Mouse (Mus musculus) layer of hippocampus, adult 11-12 months (tissue): ENCODE measurements around the gene Tmem181a.
"Not testable (repeated sequence)": the region's sequence is repeated elsewhere in the genome, so short reads cannot be mapped to it uniquely, and the experiment has no call there.

ENCODE experiments used
- DNase-seq: peaks from one replicate; pipeline ENCODE4 v3.0.0; 2022; ENCODE audit warnings: low spot score

The Tmem181a gene

DNA sequence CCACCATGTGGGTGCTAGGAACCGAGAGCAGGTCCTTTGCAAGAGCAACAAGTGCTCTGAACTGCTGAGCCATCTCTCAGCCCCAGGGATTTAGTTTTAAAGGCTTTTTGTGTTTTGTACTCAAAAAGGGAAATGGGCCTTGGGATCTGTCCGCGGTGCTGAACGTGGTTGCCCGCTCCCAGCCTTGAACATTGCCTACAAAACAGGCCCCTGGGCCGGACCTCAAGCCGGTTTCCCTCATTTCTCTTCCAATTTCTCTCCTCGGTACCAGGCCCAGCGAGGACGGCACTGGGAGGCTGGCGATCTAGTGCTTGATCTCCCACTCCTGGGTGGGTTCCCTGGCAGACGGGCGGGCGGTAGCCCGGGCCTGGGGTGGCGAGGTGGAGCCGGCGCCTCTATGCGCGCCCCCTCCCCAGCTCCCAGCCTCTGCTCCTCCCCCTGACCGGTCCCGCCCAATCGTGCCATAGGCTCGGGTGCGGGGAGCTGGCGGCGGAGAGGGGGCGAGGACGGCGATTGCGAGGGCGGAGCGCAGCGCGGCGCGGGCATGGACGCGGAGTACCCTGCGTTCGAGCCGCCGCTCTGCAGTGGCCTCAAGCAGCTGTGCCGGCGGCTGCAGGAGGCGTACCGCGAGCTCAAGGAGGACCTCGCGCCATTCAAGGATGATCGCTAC lies at the start of gene Tmem181a:
Tmem181a (plus strand) TSS at position 461 of the 670 bp plus-strand sequence.
- not testable (repeated sequence) for DNase-seq

DNA sequence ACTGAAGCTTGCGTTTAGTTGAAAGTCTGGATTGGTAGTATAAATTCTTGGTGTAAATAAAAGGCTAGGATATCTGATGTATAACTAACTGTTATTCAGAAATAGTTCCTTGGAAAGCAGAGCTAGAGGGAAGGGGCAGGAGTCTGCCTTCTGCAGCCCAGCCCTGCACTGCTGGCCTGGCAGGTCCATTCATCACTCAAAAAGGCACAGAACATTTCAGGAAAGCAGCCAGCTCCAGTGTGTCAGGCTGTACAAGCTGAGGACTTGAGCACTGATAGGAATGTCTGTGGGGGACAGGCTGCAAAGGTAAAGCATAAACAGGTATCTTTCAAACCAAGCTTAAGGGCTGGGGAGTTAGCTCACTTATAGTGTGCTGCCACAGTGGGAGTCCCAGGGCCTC lies 44.9 kb upstream of the Tmem181a start:
- no peak for DNase-seq

DNA sequence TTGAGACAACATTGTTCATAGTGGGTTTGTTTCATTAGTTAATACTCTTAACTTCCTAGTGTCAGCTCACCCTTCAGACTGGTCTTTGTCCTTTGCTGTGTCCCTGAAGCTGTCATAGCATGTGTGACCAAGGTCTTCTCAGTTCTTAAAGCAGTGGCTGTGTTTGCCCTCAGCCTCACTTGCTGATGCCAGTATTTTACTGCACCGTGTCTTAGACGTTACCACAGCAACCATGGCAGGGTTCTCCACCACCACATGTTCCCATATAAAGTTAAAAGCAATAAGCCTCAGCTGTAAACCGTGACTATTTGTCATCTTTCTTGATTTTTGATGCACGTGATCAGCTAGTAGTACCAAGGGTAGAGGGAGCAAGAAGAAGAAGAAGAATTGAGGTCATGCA lies 41.0 kb upstream of the Tmem181a start:
- no peak for DNase-seq

DNA sequence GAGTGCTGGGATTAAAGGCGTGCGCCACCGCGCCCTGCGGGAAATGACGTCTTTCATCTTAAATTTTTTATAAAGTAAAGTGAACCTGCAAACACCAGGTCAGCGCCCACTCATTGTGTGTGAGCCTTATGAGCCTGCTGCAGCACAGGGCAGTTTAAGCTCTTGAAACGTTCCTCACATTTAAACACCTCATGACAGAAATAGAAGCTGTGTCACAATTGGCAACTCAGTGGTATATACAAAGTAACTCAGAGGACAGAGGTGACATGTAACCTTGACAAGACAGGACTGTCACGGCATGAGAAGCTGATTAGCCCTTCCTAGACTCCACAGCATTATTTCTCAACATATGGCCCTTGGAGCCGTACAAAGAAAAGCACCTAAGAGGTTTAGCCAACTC lies 40.1 kb upstream of the Tmem181a start:
- DNase-seq = no peak

DNA sequence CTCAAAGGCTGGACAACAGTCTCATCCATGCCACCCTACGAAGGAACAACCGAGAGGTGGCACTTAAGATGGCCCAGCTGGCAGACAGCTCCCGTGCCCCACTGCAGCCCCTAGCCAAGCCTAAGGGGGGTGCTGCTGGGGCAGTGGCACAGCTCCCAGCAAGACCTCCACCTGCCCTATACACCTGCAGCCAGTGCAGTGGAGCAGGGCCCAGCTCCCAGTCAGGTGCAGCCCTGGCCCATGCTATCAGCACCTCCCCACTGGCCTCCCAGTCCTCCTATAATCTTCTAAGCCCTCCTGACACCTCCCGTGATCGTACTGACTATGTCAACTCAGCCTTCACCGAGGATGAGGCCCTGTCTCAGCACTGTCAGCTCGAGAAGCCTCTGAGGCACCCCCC lies 24.0 kb upstream of the Tmem181a start:
- not testable (repeated sequence) for DNase-seq

DNA sequence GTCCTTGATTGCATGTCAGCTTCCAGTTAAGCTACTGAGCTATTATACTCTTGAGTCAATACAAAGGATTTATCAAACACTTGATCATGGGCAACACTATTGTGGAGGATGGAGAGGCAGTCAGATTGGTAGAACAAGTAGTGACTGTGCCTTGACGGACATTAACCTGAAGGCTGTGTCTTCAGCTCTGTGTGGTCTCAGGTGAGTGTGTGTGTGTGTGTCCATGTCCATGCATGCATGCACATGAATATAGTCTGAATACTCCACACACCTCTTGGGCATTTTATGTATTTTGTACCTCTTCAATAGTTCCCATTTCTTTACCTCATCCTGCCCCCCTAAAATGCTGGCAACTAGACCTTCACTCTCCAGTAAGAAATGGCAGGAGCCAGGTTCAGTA lies 5.4 kb upstream of the Tmem181a start:
- DNase-seq = not testable (repeated sequence)

DNA sequence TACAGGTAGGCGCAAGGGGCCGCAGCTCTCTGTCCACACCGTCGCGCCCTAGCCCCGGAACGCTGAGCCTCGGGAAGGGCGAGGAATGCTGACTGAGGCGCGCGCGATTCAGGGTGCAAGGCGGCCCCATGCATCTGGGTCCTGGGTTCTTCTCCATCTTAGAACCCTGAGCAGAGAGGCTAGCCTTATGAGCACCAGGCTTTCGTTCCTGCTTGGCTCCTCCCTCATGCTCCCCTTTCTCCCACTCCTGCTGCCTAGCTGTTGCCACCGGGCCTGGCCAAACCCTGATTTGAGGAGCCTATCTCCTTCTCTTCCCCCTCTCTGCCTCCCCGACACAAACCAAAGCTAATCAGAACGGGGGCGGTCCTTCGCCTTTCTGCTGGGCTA lies 403 bp downstream of the Tmem181a start:
- DNase-seq = peak; percentile 74

DNA sequence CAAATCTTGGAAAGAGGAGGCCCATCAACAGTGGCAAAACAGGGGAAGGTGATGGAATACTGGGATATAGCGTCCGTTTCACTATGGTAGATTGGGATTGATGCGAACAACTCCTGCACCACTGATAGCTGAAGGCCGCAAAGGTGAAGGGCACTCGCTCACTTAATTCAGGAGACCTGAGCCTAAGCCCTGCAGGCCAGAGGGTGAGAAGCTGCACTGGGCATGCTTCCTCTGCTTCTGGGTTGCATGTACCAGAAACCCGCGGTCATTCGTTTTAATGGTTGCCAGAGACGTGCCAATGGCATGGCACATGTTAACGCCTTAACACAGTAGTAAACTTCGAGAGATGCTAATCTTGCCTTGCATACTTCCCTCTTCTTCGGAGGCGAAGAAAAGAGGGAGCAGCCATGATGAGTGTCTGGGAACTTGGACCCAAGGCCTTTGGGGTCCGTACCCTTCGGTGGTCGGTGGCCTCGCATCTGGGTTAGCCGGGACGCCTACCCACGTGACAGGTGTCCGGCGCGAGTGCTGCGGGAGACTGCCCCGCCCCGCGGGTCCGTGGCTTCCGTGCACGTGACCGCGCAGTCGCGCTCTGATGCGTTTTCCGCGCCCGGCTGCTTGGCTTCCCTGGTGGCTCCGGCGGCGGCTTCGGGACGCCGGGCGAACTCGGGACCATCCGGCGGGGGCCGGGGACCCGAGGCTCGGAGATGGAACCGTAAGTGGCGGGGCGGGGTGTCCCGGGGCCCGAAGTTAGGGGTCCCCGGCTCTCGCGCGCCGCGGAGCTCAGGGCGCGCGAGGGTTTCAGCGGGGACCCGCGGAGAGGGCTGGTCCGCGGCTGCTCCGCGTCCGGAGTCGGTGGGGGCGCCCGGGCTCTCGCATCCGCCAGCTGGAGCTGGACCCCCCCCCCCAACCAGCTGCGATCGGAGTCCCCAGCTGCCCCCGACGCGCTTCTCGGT lies 13.5 kb downstream of the Tmem181a start:
- DNase-seq = not testable (repeated sequence)

DNA sequence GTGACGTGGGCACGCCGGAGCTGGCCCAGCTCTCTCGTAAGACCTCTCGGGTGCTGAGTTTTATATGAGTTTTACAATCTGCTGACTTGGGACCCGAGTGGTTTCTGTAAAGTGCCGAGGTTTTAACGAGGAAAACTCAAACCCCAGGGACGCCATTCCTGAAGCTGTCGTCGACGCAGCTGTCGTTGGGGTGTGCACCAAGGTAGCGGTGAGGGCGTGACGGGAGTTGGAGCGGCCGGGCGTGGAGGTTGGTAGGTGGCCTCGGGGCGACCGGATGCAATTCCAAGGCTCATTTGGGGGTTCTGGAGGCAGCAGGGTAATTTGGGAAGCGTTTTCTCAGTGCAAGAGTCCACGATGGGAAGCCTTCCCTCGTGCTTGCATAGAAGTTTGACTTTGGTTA lies 14.2 kb downstream of the Tmem181a start:
- DNase-seq = not testable (repeated sequence)

DNA sequence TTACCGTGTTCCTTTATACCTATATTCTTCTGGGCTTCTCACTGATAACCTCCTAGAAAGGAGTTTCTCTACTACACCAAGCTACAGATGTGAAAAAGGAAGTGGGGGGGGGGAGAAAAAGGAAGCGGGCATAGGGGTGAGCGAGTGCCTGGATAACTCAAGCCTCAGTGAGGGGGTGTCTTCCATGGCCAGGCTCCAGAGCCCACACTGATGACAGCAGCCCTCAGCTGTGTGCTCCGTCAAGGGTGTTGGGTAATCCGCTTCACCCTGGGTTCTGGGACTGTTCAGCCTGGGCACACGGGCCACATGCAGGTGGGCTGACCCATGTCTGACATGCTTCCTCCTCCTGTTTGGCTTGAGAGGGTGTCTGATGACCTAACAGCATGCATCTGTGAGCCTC lies 15.3 kb downstream of the Tmem181a start:
- DNase-seq = not testable (repeated sequence)

DNA sequence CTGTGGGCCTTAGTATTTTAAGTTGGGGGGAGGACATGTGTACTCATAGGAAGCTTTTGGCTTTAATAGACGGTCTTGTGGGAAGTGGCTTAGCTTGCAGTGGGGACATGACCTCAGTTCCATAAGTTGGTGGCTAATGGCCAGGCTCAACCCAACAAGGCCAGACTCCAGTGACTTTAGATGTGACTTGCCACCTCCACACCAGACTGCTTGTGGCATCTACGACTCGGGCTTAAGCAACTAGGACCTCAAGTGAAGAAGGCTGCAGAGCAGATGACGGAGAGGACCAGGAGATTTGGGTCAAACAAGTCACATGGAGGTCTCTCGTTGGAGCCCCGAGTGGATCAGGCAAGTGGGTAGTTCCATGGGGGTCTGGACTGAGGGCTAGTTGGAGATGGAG lies 18.0 kb downstream of the Tmem181a start:
- DNase-seq = not testable (repeated sequence)

DNA sequence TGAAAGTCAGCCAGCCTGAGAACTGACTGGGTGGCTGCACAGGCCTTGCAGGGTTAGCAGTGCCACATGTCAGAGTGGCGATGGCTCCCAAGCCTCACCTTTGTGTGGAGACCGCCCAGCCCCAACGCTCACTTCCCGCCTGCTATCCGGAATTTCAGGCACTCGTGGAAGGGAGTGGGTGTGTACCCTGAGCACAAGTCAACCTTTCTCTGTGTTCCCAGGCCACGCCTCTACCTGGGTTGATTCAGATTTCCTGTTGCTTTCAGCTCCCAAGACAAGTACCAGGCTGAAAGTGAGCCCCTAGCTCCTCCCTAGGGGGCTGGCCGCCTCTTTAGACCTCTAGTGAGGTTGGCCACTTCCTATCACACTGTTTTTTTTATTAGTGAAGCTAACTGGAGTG lies 22.5 kb downstream of the Tmem181a start:
- not testable (repeated sequence) for DNase-seq

DNA sequence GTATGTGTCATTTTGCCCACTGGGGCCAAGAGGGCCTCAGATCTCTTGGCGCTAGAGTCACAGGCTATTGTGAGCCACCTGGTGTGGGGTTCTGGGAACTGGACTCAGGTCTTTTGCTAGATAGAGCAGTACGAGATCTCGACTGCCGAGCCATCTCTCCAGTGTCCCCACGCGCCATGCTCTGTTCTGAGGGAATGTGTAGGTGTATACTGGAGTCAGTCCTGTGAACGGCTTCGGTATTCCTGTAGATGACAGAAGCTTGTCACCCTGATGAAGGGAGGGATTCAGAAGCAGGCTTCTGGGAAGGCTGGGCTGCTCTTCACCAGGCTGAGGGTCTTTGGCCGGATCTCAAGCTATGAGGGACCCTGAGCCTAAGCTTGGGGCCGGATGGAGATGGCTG lies 23.1 kb downstream of the Tmem181a start:
- DNase-seq = not testable (repeated sequence)

DNA sequence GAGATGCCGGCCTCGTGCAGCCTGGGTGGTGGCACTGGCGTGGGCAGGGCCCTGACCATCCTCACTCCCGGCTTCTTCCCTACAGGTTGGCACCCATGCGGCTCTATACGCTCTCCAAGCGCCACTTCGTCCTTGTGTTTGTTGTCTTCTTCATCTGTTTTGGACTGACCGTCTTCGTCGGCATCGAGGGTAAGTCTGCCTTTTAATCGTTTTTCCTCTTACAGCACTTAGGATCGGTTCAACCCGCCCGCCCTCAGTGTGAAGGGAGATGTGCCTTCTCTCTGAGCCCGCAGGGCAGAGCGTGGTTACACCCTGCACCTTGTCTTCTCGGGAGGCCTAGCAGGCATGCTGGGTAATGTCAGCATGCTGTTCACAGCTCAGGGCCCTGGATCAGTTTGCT lies 23.9 kb downstream of the Tmem181a start:
- DNase-seq = not testable (repeated sequence)

DNA sequence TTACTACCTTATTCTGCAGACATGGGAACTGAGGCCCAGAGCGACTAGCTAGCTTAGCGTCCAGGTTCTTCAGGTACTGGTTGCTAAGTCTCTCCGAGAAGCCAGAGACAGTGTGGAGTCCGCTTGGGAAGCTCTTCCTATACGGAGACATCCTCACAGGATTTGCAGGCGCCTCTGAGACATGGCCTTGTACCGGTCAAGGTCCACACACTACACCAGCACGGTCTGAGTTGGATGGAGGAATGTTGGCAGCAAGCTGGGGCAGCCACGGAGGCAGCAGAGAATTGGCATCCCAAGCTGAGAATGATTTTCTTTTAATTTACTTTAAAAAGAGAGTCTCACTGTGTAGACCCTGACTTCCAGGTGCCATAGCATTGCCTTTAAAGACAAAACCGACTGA lies 26.5 kb downstream of the Tmem181a start:
- DNase-seq = not testable (repeated sequence)

DNA sequence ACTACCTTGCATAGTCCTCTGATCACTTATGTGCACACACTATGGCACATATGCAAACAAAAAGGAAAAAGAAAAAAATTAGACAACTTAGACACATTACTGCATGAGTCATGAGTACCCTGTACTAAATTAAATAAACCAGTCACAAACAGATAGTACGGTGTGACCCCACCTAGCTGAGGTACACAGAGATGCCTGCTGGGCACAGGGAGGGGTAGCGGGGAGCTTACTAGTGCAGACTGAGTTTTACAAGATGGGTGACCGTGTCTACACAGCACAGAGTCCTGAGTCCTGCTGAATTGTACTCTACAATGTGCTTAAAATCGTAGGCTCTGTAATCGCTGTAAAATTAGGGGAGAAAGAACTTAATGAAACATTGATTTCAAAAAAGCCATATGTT lies 29.5 kb downstream of the Tmem181a start:
- not testable (repeated sequence) for DNase-seq

DNA sequence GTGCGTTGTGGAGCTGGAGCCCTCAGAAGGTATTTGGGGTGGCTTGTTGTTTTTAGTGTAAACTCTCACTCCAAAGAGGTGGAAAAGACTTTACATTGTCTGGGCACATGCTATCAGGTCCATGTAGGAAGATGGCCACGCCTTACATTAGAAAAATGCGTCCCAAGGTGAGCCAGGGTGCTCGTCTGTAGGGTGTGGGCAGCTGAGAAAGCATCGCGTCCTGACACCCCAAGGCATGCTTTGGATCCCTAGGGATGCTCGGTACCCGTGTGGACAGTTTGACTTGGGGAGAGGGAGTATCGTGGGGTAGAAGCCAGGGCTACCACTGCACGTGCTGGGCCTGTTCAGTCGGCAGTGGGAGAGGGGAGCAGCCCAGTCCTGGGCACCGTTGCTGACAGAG lies 32.4 kb downstream of the Tmem181a start:
- not testable (repeated sequence) for DNase-seq

DNA sequence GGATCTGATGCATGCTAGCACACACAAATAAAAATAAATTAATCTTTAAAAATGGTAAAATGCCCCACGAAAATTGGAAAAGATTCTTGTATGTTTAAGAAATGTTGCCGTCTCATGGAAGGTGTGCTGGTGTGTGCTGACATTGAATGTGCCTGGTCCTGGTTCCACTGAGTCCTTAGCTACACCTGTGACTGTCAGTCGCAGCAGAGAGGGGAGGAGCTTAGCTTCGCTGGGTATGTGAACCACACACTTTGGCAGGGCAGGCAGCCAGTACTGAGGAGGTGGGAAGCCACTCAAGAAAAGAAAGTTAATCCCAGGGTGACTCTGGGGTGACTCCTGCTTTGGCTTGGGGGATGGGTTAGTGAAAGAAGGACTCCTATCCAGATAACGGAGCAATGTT lies 37.2 kb downstream of the Tmem181a start:
- DNase-seq = not testable (repeated sequence)

DNA sequence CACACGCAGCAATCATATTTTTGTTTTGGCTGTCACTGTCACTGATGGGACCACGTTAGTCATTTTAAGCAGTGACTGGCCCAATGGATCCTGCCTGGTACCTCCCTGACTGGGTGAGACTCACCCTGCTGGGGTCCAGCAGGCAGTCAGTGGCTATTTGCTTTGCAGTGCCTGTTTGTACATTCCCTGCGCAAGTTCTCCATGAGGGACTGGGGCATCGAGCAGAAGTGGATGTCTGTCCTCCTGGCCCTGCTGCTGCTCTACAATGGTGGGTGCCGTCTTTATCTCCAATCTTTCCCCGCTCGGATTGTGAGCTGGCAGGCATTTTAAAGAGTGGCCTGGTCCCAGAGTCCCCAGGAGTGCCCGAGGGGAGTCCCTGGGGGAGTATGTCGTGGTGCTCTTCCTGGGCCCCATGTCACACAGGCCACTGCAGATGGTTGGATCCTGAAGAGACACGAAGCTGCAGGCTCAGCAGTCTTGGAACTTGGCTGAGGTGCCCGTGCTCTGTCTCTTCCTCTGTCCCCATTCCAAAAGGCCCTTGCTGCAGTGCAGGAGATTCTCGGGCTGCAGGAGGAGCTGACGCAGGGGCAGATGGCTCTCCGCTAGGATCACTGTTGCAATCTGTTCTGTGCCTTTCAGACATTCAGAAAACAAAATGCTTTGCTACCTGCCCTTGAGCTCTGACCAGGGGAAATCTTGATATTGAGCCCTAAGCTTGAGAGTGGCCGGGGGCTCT lies 40.6 kb downstream of the Tmem181a start:
- DNase-seq = not testable (repeated sequence)

DNA sequence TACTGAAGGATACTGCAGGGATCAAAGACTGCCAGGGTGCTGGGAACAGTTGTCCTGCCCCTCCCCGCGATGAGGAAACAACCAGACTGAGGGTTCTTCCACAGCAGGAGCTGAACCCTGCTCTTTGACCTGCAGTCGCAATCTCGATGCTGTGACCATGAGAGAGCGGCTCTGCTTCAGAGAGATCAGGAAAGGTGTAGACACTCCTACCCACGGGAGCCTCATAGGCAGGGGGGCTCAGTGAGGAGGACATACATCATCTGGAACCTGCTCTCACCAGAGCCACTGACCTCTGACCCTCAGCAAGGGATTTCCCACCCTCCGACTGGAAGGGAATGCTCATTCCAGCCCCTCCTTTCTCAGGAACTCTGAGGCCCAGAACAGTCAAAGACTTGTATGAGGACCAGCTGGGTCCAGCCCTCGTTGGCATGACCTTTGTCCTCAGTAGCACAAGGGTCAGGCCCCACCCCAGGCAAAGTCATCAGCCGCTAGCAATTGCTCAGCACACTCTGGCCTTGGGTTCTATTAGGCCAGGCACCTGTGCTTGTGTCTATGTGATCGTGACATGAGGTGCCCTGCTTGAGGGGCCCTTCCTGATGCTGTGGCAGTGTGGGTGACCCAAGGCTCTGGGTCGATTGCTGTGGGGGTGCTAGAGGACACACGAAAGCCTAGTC lies 43.7 kb downstream of the Tmem181a start:
- DNase-seq = not testable (repeated sequence)

DNA sequence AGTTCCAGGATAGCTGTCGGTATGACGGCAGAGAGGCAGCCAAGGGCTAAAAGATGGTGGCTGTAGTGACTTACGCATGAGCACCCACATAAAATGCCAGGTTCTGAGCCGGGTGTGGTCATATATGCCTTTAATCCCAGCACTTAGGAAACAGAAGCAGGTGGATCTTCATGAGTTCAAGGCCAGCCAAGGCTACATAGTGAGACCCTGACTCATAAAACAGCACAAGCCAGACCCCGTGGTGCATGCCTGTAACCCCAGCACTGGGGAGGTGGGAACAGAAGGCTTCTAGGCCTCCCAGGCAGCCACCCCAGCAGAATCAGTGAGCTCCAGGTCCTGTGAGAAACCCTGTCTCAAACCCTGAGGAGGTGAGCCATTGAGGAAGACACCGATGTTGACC lies 48.2 kb downstream of the Tmem181a start:
- not testable (repeated sequence) for DNase-seq
